Mouse (Mus musculus): Measurements from ENCODE around the gene Nme7. TPM values are rescaled to one million over a fixed set of nuclear protein-coding genes. Genes with fewer than 3 reads are reported as not detected.

Gene Nme7
- polyA plus RNA-seq, 1 experiment from 2014 or later, result 43.9 TPM

GRCm38 (mm10) chr1:164294071-164294470, 9.8 kb upstream of the Nme7 start:
- Histone ChIP-seq H3K4me2 (replicated peaks) (no peak overlapping the region), H3K27ac (no peak overlapping the region), H3K4me3 (no peak overlapping the region), H3K4me1 (no peaks in the 10 kb centered on the region), H3K36me3 (peaks cover 67% of the 10 kb centered on the region), H3K27me3 (no peaks in the 10 kb centered on the region), H3K9ac (no peak overlapping the region), H3K9me3 (no peaks in the 10 kb centered on the region)
- WGBS, result 92% methylated on average over 6 of the region's 6 CpGs
- no peak for ATAC-seq (ENCODE audit: low FRiP score, low read depth)

GRCm38 (mm10) chr1:164296473-164296872, 7.4 kb upstream of the Nme7 start:
- 96% methylated on average over 4 of the region's 5 CpGs for WGBS
- ATAC-seq (ENCODE audit: low FRiP score, low read depth), result no peak
- H3K27me3 ChIP-seq, result no peaks in the 10 kb centered on the region
- H3K9ac ChIP-seq, result no peak overlapping the region
- no peak overlapping the region for H3K4me3 ChIP-seq
- H3K36me3 ChIP-seq, result peaks cover 76% of the 10 kb centered on the region
- no peaks in the 10 kb centered on the region for H3K4me1 ChIP-seq
- H3K4me2 ChIP-seq (replicated peaks), result no peak overlapping the region
- no peaks in the 10 kb centered on the region for H3K9me3 ChIP-seq
- H3K27ac ChIP-seq, result no peak overlapping the region

- no peak for ATAC-seq (ENCODE audit: low FRiP score, low read depth)
- H3K9me3 ChIP-seq, result no peaks in the 10 kb centered on the region
- 88% methylated on average over 4 of the region's 4 CpGs for WGBS
These were observed 2.0 kb upstream of the Nme7 start for GRCm38 (mm10) chr1:164301949-164302348.

GRCm38 (mm10) chr1:164307124-164307751, 3.3 kb downstream of the Nme7 start, which contains the start of gene Blzf1:
Gene Blzf1 (minus strand): TSS chr1:164307489.
- Histone ChIP-seq H3K36me3 (peaks cover 19% of the 10 kb centered on the region), H3K4me3 (peak within 1 kb of the TSS; percentile 89), H3K4me2 (replicated peaks) (peak within 1 kb of the TSS; percentile 77), H3K9ac (peak within 1 kb of the TSS; percentile 80), H3K27ac (peak within 1 kb of the TSS; percentile 22; the same call in 1 of the 2 replicates), H3K27me3 (no peaks in the 10 kb centered on the region), H3K9me3 (no peaks in the 10 kb centered on the region), H3K4me1 (peaks cover 20% of the 10 kb centered on the region)
- under 1% methylated on average over 35 of the region's 35 CpGs for WGBS
- peak; percentile 99 for ATAC-seq (ENCODE audit: low FRiP score, low read depth)

More at GRCm38 (mm10) chr1:164301949-164302348, 2.0 kb upstream of the Nme7 start:
- no peak overlapping the region for H3K4me2 ChIP-seq (replicated peaks)
- no peak overlapping the region for H3K4me3 ChIP-seq
- H3K36me3 ChIP-seq, result peaks cover 57% of the 10 kb centered on the region
- H3K27ac ChIP-seq, result no peak overlapping the region
- no peak overlapping the region for H3K9ac ChIP-seq
- no peaks in the 10 kb centered on the region for H3K27me3 ChIP-seq
- peaks cover 10% of the 10 kb centered on the region for H3K4me1 ChIP-seq

- no peaks in the 10 kb centered on the region for H3K27me3 ChIP-seq
- H3K4me1 ChIP-seq, result peaks cover 20% of the 10 kb centered on the region
- ATAC-seq (ENCODE audit: low FRiP score, low read depth), result no peak
- peak overlapping the region; percentile 67 for H3K9ac ChIP-seq
- H3K9me3 ChIP-seq, result no peaks in the 10 kb centered on the region
- H3K36me3 ChIP-seq, result peaks cover 20% of the 10 kb centered on the region
- peak overlapping the region; percentile 89 for H3K4me3 ChIP-seq
- H3K27ac ChIP-seq, result no peak overlapping the region
- 9% methylated on average over 10 of the region's 10 CpGs for WGBS
- peak overlapping the region; percentile 77 for H3K4me2 ChIP-seq (replicated peaks)
These were observed 4.0 kb downstream of the Nme7 start for GRCm38 (mm10) chr1:164307922-164308321.

GRCm38 (mm10) chr1:164314085-164314484, 10.2 kb downstream of the Nme7 start:
- H3K4me2 ChIP-seq (replicated peaks), result no peak overlapping the region
- H3K27ac ChIP-seq, result no peak overlapping the region
- no peak overlapping the region for H3K4me3 ChIP-seq
- 90% methylated on average over 5 of the region's 5 CpGs for WGBS
- no peak overlapping the region for H3K9ac ChIP-seq
- no peaks in the 10 kb centered on the region for H3K27me3 ChIP-seq
- ATAC-seq (ENCODE audit: low FRiP score, low read depth), result no peak
- H3K36me3 ChIP-seq, result peaks cover 26% of the 10 kb centered on the region
- H3K4me1 ChIP-seq, result no peaks in the 10 kb centered on the region
- no peaks in the 10 kb centered on the region for H3K9me3 ChIP-seq

GRCm38 (mm10) chr1:164315266-164315665, 11.3 kb downstream of the Nme7 start:
- Histone ChIP-seq H3K9ac (no peak overlapping the region), H3K4me3 (no peak overlapping the region), H3K27me3 (no peaks in the 10 kb centered on the region), H3K4me2 (replicated peaks) (no peak overlapping the region), H3K36me3 (peaks cover 26% of the 10 kb centered on the region), H3K27ac (no peak overlapping the region), H3K4me1 (no peaks in the 10 kb centered on the region), H3K9me3 (no peaks in the 10 kb centered on the region)
- WGBS, result 74% methylated on average over 8 of the region's 8 CpGs
- no peak for ATAC-seq (ENCODE audit: low FRiP score, low read depth)

- Histone ChIP-seq H3K27ac (no peak overlapping the region), H3K27me3 (no peaks in the 10 kb centered on the region), H3K36me3 (peaks cover 24% of the 10 kb centered on the region), H3K9ac (no peak overlapping the region), H3K4me2 (replicated peaks) (no peak overlapping the region), H3K4me1 (peaks cover 6% of the 10 kb centered on the region), H3K9me3 (no peaks in the 10 kb centered on the region), H3K4me3 (no peak overlapping the region)
- 29% methylated on average over 3 of the region's 3 CpGs for WGBS
- no peak for ATAC-seq (ENCODE audit: low FRiP score, low read depth)
These were observed 12.8 kb downstream of the Nme7 start for GRCm38 (mm10) chr1:164316697-164317096.

GRCm38 (mm10) chr1:164317261-164317660, 13.3 kb downstream of the Nme7 start:
- Histone ChIP-seq H3K27ac (no peak overlapping the region), H3K36me3 (peaks cover 21% of the 10 kb centered on the region), H3K4me1 (peaks cover 6% of the 10 kb centered on the region), H3K4me3 (no peak overlapping the region), H3K4me2 (replicated peaks) (no peak overlapping the region), H3K27me3 (no peaks in the 10 kb centered on the region), H3K9ac (no peak overlapping the region), H3K9me3 (no peaks in the 10 kb centered on the region)
- ATAC-seq (ENCODE audit: low FRiP score, low read depth), result no peak
- 84% methylated on average over 9 of the region's 9 CpGs for WGBS

GRCm38 (mm10) chr1:164318474-164318873, 14.6 kb downstream of the Nme7 start:
- H3K9ac ChIP-seq, result no peak overlapping the region
- H3K9me3 ChIP-seq, result no peaks in the 10 kb centered on the region
- ATAC-seq (ENCODE audit: low FRiP score, low read depth), result no peak
- H3K27me3 ChIP-seq, result no peaks in the 10 kb centered on the region
- H3K4me2 ChIP-seq (replicated peaks), result no peak overlapping the region
- WGBS, result 95% methylated on average over 5 of the region's 5 CpGs
- H3K36me3 ChIP-seq, result peaks cover 12% of the 10 kb centered on the region
- H3K4me3 ChIP-seq, result no peak overlapping the region
- H3K27ac ChIP-seq, result no peak overlapping the region
- H3K4me1 ChIP-seq, result peaks cover 6% of the 10 kb centered on the region

GRCm38 (mm10) chr1:164319542-164320140, 15.7 kb downstream of the Nme7 start:
- 75% methylated on average over 14 of the region's 14 CpGs for WGBS
- Histone ChIP-seq H3K9me3 (no peaks in the 10 kb centered on the region), H3K27me3 (no peaks in the 10 kb centered on the region), H3K36me3 (0 out of 2 replicates have a peak, but pooled peaks cover 5% of the 10 kb centered on the region), H3K4me1 (peaks cover 6% of the 10 kb centered on the region), H3K4me3 (no peak overlapping the region), H3K4me2 (replicated peaks) (no peak overlapping the region), H3K27ac (no peak overlapping the region), H3K9ac (no peak overlapping the region)
- ATAC-seq (ENCODE audit: low FRiP score, low read depth), result no peak

GRCm38 (mm10) chr1:164320731-164321130, 16.8 kb downstream of the Nme7 start:
- H3K27ac ChIP-seq, result no peak overlapping the region
- H3K4me2 ChIP-seq (replicated peaks), result no peak overlapping the region
- ATAC-seq (ENCODE audit: low FRiP score, low read depth), result no peak
- no peak overlapping the region for H3K4me3 ChIP-seq
- no peak overlapping the region for H3K9ac ChIP-seq
- no peaks in the 10 kb centered on the region for H3K9me3 ChIP-seq
- peaks cover 6% of the 10 kb centered on the region for H3K4me1 ChIP-seq
- 74% methylated on average over 5 of the region's 5 CpGs for WGBS
- no peaks in the 10 kb centered on the region for H3K27me3 ChIP-seq
- H3K36me3 ChIP-seq, result 0 out of 2 replicates have a peak, but pooled peaks cover 5% of the 10 kb centered on the region

Measured in limb, embryonic 13.5 days (tissue).